Mouse (Mus musculus): ENCODE results near the gene Abi1.

DNA sequence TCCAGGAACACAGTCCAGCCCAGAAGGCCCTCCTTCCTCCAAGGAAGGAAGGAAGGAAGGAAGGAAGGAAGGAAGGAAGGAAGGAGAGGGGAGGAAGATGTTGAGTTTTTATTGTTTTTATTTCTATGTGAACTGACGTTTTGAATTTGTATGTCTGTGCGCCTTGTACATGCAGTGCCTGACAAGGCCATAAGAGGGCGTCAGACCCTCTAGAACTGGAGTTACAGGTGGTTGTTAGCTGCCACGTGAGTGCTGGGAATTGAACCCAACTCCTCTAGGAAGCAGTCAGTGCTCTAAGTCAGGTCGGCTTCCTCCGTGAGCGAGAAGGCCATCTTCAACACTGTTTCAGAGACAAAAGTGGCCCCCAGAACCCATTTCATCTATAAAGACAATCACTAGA lies 32.5 kb downstream of the Abi1 start:
- TF ChIP-seq CTCF (IDR thresholded peaks at IDR 0.05): peak; percentile 33; the same call in 1 of the 2 replicates
- no peak for TF ChIP-seq EP300 (IDR thresholded peaks at IDR 0.05)
